Mouse (Mus musculus) cerebellum, postnatal 14 days (tissue): Measurements from ENCODE around the gene Cyp1b1.

ENCODE experiments used
- DNase-seq, 2 experiments: peaks; one replicate each; pipeline ENCODE4 v3.0.0; 2021; ENCODE audit warnings: mixed read lengths in 2 of 2

Gene Cyp1b1

GRCm38 (mm10) chr17:79713643-79714367 lies 1.1 kb downstream of the Cyp1b1 start:
- DNase-seq, result peak; percentile 50 to 56

- DNase-seq, result peak in 1 of 2 experiments; percentile 17
These were observed 1.6 kb downstream of the Cyp1b1 start for GRCm38 (mm10) chr17:79713276-79713642.

- DNase-seq, result no peak
These were observed 2.3 kb downstream of the Cyp1b1 start for GRCm38 (mm10) chr17:79712536-79712935.

GRCm38 (mm10) chr17:79711944-79712343 lies 2.9 kb downstream of the Cyp1b1 start:
- no peak for DNase-seq

- DNase-seq, result peak; percentile 35 to 45
These were observed 4.5 kb downstream of the Cyp1b1 start for GRCm38 (mm10) chr17:79710246-79710842.

- DNase-seq, result no peak
These were observed 5.1 kb downstream of the Cyp1b1 start for GRCm38 (mm10) chr17:79709718-79710117.

GRCm38 (mm10) chr17:79708168-79708567 lies 6.7 kb downstream of the Cyp1b1 start:
- no peak for DNase-seq

- peak in 1 of 2 experiments; percentile 16 for DNase-seq
These were observed 9.0 kb downstream of the Cyp1b1 start for GRCm38 (mm10) chr17:79705671-79706455.

- DNase-seq, result no peak
These were observed 14.0 kb downstream of the Cyp1b1 start for GRCm38 (mm10) chr17:79700871-79701270.

GRCm38 (mm10) chr17:79699197-79699596 lies 15.7 kb downstream of the Cyp1b1 start:
- peak; percentile 26 to 40 for DNase-seq

- DNase-seq, result no peak
These were observed 19.3 kb downstream of the Cyp1b1 start for GRCm38 (mm10) chr17:79695541-79695940.

GRCm38 (mm10) chr17:79695106-79695505 lies 19.8 kb downstream of the Cyp1b1 start:
- DNase-seq, result peak in 1 of 2 experiments; percentile 5

GRCm38 (mm10) chr17:79670837-79671236 lies 44.0 kb downstream of the Cyp1b1 start:
- no peak for DNase-seq

- no peak for DNase-seq
These were observed 50.8 kb downstream of the Cyp1b1 start for GRCm38 (mm10) chr17:79664106-79664417.

- peak; percentile 26 to 38 for DNase-seq
These were observed 51.3 kb downstream of the Cyp1b1 start for GRCm38 (mm10) chr17:79663393-79664105.

- no peak for DNase-seq
These were observed 53.0 kb downstream of the Cyp1b1 start for GRCm38 (mm10) chr17:79661848-79662247.

GRCm38 (mm10) chr17:79661387-79661786 lies 53.5 kb downstream of the Cyp1b1 start:
- DNase-seq, result peak; percentile 70 to 82

- DNase-seq, result no peak
These were observed 56.0 kb downstream of the Cyp1b1 start for GRCm38 (mm10) chr17:79658863-79659262.

- DNase-seq, result no peak
These were observed 56.4 kb downstream of the Cyp1b1 start for GRCm38 (mm10) chr17:79658452-79658851.

- DNase-seq, result no peak
These were observed 57.1 kb downstream of the Cyp1b1 start for GRCm38 (mm10) chr17:79657785-79658184.

GRCm38 (mm10) chr17:79654187-79654586 lies 60.7 kb downstream of the Cyp1b1 start:
- DNase-seq, result no peak

- no peak for DNase-seq
These were observed 61.7 kb downstream of the Cyp1b1 start for GRCm38 (mm10) chr17:79653171-79653570.
